Mouse (Mus musculus) T-cell, adult 2 months (primary cell): ENCODE data around the gene Zfp541.

ENCODE experiments used
- DNase-seq: peaks from one replicate; pipeline ENCODE4 v3.0.0; 2022; ENCODE audit warnings: low spot score

The Zfp541 gene

GRCm38 (mm10) chr7:16061219-16062098 lies at the start of gene Zfp541:
Gene Zfp541, plus strand, starts transcription at chr7:16061814.
- DNase-seq, result no peak

DNA sequence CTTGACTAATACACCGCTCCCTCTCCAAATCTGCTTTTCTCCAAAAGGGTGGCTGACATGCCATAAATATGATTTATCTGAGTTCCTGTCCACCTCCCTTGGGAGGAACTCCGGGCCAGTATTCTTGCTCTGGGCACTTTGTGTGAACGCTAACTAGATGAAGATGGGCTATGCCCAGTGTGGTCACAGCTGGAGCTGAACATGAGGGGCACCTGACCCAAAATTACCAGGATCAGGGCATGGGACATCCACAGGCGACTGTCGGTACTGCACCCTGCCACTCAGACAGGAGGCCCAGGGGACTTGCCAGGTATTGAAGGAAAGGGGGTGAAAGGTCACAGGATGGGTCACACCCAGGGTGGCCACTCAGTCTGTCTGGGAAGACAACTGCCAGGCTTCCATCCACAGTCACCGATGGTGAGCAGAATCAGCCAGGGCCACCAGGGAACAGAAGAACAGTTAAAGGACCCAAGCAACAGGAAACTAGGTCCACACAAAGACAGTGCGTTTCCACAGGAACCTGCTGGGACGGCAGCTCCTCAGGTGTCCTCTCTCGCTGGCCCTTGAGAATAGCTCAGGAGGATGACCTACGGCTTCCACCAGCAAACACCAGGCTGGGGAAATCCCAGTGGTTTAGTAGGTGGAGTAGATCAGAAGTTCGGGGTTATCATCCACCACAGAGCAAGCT lies 48.9 kb upstream of the Zfp541 start:
- DNase-seq, result peak; percentile 39

DNA sequence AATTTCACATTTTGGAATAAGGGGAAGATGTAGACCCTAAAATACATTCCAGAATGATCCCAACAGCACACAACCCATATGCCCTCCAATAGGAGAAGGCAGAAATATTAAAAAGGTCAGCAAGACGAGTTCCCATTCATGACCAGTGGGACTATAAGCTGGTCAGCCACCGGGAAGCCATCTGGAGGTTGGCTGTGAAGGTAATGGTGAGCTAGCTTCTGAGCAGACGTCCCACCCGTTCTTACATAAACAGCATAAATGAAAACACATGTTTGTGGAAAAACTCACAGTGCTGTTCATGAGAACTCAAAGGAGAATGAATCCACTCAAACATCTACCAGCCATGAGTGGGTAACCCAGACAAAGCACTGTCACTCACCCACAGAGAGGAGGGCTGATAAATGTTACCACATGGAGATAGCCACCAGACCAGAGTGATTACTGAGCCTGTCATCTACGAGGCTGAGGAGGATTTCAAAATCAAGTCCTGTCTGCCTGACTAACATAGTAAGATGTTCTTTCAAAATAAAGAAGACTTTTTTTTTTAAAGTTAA lies 47.8 kb upstream of the Zfp541 start:
- no peak for DNase-seq

GRCm38 (mm10) chr7:16014521-16015175 lies 47.0 kb upstream of the Zfp541 start:
- no peak for DNase-seq

DNA sequence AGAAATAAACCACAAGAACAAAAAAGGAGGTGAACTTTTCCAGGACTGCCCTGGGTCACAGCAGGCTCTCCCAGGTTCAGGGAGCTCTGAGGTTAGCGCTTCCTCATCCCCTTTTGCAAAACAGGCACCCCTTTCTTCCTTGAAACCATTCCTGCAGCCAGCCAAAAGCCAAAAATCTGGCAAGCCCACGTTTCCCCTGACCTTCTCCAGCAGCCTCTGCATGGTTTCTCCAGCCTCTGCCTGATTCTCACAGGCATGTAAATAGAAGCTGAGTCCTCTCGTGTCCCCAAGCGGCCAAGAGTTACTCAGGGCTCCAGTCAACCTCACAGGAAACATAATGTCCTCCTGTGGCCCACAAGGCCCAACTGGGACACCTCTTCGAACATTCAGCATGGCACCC lies 46.2 kb upstream of the Zfp541 start:
- DNase-seq, result no peak

GRCm38 (mm10) chr7:16018016-16018810 lies 43.4 kb upstream of the Zfp541 start:
- peak; percentile 73 for DNase-seq

GRCm38 (mm10) chr7:16019256-16020094 lies 42.1 kb upstream of the Zfp541 start:
- no peak for DNase-seq

- no peak for DNase-seq
These were observed 36.9 kb upstream of the Zfp541 start for GRCm38 (mm10) chr7:16024603-16025222.

DNA sequence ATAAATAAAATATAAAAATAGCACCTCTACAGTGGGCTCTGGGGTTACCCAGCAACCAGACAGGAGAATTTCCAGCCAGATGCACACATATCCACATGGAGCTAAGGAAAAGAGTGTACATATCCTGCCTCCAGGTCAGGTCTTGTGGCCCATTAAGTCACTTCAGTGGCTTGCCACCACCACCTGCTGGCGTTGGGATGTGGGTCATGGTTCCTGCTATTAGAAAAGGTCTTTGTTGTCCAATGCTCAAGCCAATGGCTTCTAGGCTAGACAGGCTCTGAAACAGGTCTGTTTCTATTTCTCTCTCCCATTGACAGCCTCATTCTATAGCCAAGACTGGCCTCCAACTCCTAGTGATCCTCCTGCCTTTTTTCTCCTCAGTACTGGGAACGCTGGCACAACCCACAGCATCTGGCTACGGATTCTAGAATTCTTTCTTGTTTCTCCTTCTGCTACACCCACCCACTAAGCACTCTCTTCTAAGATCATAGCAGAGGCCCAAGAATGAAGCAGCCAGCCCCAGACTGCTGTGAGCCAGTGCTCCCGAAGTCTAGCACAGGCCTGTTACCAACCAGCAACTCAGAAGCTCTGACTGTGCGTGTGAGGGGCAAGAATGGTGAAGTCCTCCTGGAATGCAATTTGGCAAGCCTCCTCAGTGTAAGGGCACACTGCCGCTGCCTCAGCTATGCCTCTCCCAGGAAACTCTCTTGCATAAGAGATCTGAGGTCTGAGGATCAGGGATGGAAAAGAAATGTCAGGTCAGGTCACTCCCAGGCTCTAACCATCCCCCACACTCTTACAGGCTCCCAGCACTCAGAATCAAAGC lies 33.3 kb upstream of the Zfp541 start:
- no peak for DNase-seq

DNA sequence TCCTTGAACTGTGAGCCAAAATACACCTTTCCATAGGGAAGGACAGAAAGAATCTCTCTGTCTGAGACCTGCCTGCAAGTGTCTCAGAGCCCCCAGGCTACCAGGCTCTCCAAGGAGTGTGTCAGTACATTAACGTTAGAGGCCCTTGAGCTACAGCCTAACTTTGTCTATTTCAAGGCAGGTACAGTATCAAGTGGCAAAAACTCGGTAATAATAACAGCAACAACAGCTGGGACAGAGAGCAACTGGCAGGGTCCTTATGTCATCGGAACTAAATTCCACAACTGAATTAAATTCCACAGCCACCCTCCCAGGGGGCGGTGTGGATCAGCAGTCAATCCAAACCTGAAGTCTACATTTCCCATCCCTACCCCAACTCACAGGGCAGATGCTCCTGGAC lies 30.5 kb upstream of the Zfp541 start:
- no peak for DNase-seq

DNA sequence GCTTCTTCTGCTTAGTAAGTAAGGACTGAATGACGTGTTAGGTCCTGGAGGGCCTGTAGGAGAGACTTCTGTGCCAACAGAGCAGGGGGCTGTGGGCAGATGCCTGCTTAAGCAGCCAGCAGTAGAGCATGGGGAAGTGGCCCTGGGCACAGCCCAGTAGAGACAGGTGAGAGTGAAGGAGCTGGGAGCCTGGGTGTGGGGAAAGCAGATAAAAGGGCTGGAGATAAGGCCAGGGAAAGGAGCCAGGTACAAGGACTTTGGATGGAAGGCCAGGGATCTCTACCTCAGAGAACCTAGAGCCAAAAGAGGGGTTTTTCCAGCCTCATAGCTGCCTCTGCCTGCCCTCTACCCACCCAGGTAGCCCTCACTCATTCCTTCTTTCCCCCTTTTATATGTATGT lies 28.6 kb upstream of the Zfp541 start:
- no peak for DNase-seq

- no peak for DNase-seq
These were observed 27.8 kb upstream of the Zfp541 start for GRCm38 (mm10) chr7:16033580-16034461.

DNA sequence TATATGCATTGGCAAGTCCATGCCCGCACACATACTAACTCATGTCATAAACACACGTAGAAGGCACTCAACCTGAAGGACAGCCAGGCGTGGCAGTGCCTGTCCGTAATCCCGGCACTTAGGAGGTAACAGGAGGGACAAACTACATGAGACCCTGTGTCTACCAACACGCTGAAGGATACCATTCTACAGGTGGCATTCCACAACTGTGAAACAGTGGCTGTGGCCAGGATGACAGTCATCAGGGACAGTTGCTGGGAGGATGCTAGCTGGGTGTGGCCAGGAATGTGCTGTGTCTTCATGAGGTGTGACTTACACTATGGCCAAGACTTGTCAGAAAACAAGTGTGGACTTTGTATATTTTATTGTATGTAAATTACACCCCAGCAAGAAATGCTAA lies 24.6 kb upstream of the Zfp541 start:
- no peak for DNase-seq

DNA sequence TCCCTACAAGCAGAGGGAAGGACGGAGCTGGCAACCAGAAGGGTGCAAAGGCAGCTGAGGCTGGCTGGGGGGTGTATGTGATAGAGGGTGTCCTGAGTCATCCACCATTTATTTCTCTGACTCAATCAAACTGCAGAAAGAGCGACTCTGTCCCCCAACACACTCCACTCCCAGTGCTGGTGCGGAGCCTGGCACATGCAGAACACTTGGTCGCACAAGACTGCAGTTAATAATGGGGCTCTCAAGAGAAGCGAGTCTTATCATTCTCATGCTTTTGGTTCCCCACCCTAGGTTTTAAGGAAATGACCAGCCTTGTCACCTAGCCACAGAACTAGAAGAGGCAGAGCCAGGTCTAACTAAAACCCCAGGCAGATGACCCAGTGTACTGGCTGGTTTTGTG lies 22.3 kb upstream of the Zfp541 start:
- DNase-seq, result no peak

DNA sequence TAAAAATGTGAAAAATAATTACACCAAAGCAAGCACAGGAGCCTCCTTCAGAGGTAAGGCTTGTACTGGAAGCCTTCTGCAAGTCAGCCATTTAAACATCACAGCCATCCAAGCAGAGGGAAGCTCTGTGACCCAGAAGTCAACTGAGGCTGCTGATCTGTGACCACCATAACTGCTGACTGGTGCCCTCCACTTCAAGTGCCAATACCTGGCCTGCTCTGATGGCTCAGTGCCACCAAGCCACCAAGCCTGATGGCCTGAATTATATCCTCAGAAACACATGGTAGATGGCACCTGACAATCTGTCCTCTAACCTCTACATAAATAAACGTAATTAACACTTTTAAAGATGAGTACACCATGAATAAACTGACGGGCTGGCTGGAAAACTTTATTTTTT lies 20.4 kb upstream of the Zfp541 start:
- no peak for DNase-seq

GRCm38 (mm10) chr7:16042850-16043775 lies 18.5 kb upstream of the Zfp541 start:
- DNase-seq, result no peak

DNA sequence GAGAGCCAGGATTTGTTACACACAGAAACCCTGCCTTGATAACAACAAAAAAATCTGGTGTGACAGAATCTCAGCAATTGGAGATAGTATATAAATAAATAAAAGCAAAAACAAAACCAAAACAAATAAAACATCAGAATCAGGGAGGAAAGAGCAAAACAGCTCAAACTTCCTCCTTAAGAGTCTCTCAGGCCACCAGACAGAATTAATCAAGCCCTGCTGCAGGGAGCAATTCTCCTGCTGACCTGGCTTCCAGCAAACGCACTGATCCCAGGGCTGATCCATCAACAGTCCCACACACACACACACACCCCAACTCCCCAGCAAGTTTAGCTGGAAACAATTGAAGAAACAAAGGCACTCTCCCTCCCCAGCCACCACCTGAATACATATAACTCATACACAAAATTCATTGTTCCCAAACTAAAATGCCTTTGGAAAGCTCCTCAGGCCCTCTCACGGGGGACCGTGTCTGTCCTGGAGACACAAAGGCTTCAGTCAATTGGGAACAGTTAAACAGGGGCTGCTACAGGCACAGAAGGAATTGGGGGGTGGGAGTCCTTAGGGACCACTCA lies 17.7 kb upstream of the Zfp541 start:
- no peak for DNase-seq
